Mouse (Mus musculus) C2C12 (cell line): ENCODE measurements around the gene Mzf1.

Source experiments
- CTCF ChIP-seq: IDR thresholded peaks from one replicate; pipeline ENCODE4 v1.5.1; 2011; ENCODE audit not compliant: control insufficient read depth, insufficient read depth, insufficient read length
- USF1 ChIP-seq: IDR thresholded peaks from one replicate; pipeline ENCODE4 v1.6.1; 2011; ENCODE audit warnings: low read depth, mild to moderate bottlenecking, control low read depth, moderate library complexity

- TF ChIP-seq CTCF (peak; percentile 0), USF1 (no peak)
These were observed 29.8 kb downstream of the Mzf1 start for GRCm38 (mm10) chr7:13024805-13025204.
